Mouse (Mus musculus): ENCODE measurements at regions not wholly inside any gene's neighbourhood (a gene's known extent, or its start where the extent isn't known, plus 50 kb on each side); places are given as distances from the start of the nearest gene placed in this dataset.

DNA sequence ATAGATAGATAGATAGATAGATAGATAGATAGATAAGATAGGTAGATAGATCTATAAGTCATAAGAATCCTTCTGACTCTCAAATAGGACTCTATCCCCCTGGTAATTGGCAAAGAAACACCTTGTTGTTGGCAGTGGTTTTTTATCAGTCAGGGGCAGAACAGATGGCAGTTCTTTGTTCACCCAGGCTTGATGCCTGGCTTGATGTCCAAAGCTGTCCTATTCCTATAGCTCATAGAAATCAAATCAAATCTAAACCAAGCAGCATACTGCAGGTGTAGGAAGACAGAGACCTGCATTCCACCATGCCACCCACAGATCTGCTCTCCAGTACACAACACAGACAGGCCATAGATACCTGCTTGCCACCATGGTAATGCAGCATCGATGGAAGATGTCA lies 180.3 kb upstream of the Dusp21 start:
- DNase-seq (ENCODE audit: low read depth, low spot score): no peak

DNA sequence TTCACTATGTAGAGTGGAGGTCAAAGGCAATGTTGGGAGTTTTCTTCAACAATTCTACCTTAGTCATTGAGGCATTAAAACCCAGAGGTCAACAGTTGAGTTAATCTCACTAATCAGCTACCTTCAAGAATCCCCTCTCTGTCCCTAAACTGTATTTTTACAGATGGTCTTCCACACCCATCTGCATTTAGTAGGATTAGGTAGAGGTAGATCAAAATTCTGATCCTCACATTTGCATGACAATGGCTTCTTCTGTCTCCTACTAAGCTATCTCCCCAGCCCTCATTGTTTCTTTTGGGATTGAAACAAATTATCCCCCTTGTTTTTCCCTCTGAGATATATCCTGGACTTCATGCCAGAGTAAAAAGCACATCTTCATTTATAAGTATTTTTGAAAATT lies 131.3 kb upstream of the Dusp21 start:
- DNase-seq (ENCODE audit: low read depth, low spot score): peak; percentile 26

DNA sequence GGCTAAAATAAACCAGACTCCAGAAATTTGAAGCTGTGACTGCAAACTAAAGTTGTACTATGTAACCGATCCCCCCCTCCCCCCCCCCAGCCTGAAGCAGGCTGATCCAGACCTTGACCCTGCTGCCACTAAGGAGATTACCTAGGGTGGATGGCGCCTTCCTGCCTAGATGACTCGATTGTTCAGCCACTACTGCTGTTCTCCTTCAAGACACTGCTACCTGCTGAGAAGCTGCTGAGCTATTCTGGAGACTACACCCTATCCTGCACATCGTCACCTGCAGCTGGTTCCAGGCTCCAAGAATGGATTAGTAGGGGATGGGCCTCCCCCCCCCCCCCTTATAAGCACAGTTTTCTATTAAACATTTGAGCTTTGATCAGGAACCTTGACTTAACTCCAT lies 97.0 kb upstream of the Dusp21 start:
- peak; percentile 29 for DNase-seq (ENCODE audit: low read depth, low spot score)

DNA sequence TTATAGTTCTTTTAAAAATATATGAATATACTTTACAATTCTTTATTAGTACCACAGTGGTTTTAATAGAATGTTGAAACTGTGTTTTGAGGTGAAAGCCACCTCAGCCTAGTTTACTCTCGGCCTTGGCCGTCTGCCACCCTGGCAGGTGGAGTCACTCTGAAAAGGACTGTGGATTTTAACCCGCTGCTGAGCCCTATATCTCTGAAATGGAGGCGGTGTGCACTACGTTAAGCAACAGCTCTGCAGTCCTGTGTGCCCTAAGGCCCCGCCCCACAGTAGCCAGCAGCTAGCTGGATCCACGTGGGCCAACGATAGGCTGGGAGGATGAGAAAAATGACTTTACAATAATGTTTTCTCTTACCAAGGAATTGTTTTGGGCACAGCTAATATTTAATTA lies 64.2 kb upstream of the Dusp21 start:
- DNase-seq (ENCODE audit: low read depth, low spot score): no peak

DNA sequence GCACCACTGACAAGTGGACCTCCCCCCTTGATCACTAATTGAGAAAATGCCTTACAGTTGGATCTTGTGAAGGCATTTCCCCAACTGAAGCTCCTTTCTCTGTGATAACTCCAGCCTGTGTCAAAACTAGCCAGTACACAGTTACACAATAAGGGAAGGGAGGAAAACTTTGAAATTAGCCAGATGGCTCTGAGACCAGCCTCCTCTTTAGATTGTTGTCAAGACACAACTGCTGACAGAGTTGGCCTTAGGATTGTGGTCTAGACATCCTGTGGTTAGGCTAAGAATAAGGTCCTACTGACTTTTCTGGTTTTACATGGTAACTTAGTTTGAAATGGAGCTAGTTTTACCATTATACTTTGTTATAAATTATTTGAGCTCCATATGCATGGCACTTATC lies 52.4 kb upstream of the Dusp21 start:
- DNase-seq (ENCODE audit: low read depth, low spot score): no peak
